Mouse (Mus musculus): ENCODE data around the gene Olfr352. TPM values are rescaled to one million over a fixed set of nuclear protein-coding genes. Genes with fewer than 3 reads are reported as not detected.

The Olfr352 gene
- polyA plus RNA-seq (2015; fragmentation: Nextera tagmentation; extraction: Ambion mirVana), result not detected in 2 replicates

- 86% methylated on average over 1 of the region's 1 CpGs for WGBS
- Histone ChIP-seq H3K27ac (no peak within 1 kb of the TSS), H3K36me3 (replicated peaks) (no peaks in the 10 kb centered on the region), H3K4me2 (no peak within 1 kb of the TSS), H3K27me3 (replicated peaks) (no peaks in the 10 kb centered on the region), H3K9me3 (peaks cover 11% of the 10 kb centered on the region), H3K9ac (no peak within 1 kb of the TSS), H3K4me1 (no peaks in the 10 kb centered on the region), H3K4me3 (no peak within 1 kb of the TSS)
- no peak for ATAC-seq (replicated peaks)
Observed at GRCm38 (mm10) chr2:36868160-36868559, at the start of gene Olfr352. Olfr352 (plus strand) TSS chr2:36868460.

GRCm38 (mm10) chr2:36846010-36846409, 22.2 kb upstream of the Olfr352 start, which contains the start of gene Olfr350:
Olfr350 (plus strand) TSS chr2:36846310.
- no peak within 1 kb of the TSS for H3K4me2 ChIP-seq
- no peaks in the 10 kb centered on the region for H3K27me3 ChIP-seq (replicated peaks)
- no peak within 1 kb of the TSS for H3K27ac ChIP-seq
- no peaks in the 10 kb centered on the region for H3K36me3 ChIP-seq (replicated peaks)
- WGBS, result 95% methylated on average over 1 of the region's 1 CpGs
- H3K4me1 ChIP-seq, result no peaks in the 10 kb centered on the region
- H3K4me3 ChIP-seq, result no peak within 1 kb of the TSS
- no peak for ATAC-seq (replicated peaks)
- H3K9me3 ChIP-seq, result peaks cover 7% of the 10 kb centered on the region
- no peak within 1 kb of the TSS for H3K9ac ChIP-seq

- Histone ChIP-seq H3K27me3 (replicated peaks) (no peaks in the 10 kb centered on the region), H3K9ac (no peak within 1 kb of the TSS), H3K4me2 (no peak within 1 kb of the TSS), H3K4me3 (no peak within 1 kb of the TSS), H3K9me3 (peaks cover 11% of the 10 kb centered on the region), H3K36me3 (replicated peaks) (no peaks in the 10 kb centered on the region), H3K4me1 (no peaks in the 10 kb centered on the region), H3K27ac (no peak within 1 kb of the TSS)
- 85% methylated on average over 1 of the region's 1 CpGs for WGBS
- ATAC-seq (replicated peaks), result no peak
Observed at GRCm38 (mm10) chr2:36862560-36862959, 5.7 kb upstream of the Olfr352 start, which contains the start of gene Olfr351. Olfr351 (minus strand) TSS chr2:36862660.

GRCm38 (mm10) chr2:36892836-36893235, 24.6 kb downstream of the Olfr352 start, which contains the start of gene Olfr353:
Olfr353 (minus strand) TSS chr2:36892936.
- Histone ChIP-seq H3K36me3 (replicated peaks) (no peaks in the 10 kb centered on the region), H3K9ac (no peak within 1 kb of the TSS), H3K27me3 (replicated peaks) (no peaks in the 10 kb centered on the region), H3K27ac (no peak within 1 kb of the TSS), H3K4me3 (no peak within 1 kb of the TSS), H3K4me1 (no peaks in the 10 kb centered on the region), H3K4me2 (no peak within 1 kb of the TSS), H3K9me3 (peaks cover 11% of the 10 kb centered on the region)
- no peak for ATAC-seq (replicated peaks)

- no peak overlapping the region for H3K4me3 ChIP-seq
- H3K4me2 ChIP-seq, result no peak overlapping the region
- peaks cover 14% of the 10 kb centered on the region for H3K9me3 ChIP-seq
- no peaks in the 10 kb centered on the region for H3K36me3 ChIP-seq (replicated peaks)
- H3K27me3 ChIP-seq (replicated peaks), result no peaks in the 10 kb centered on the region
- H3K27ac ChIP-seq, result no peak overlapping the region
- H3K4me1 ChIP-seq, result no peaks in the 10 kb centered on the region
- H3K9ac ChIP-seq, result no peak overlapping the region
- ATAC-seq (replicated peaks), result no peak
Observed at GRCm38 (mm10) chr2:36897114-36897513, 28.9 kb downstream of the Olfr352 start.

- no peak for ATAC-seq (replicated peaks)
- H3K27ac ChIP-seq, result no peak within 1 kb of the TSS
- H3K4me3 ChIP-seq, result no peak within 1 kb of the TSS
- no peak within 1 kb of the TSS for H3K4me2 ChIP-seq
- H3K9ac ChIP-seq, result no peak within 1 kb of the TSS
- H3K9me3 ChIP-seq, result no peaks in the 10 kb centered on the region
- H3K36me3 ChIP-seq (replicated peaks), result no peaks in the 10 kb centered on the region
- no peaks in the 10 kb centered on the region for H3K27me3 ChIP-seq (replicated peaks)
- H3K4me1 ChIP-seq, result no peaks in the 10 kb centered on the region
Observed at GRCm38 (mm10) chr2:36905380-36905779, 37.1 kb downstream of the Olfr352 start, which contains the start of gene Olfr354. Olfr354 (plus strand) TSS chr2:36905680.

Other genes with a start within 250 kb of the Olfr352 start
- not detected in 2 replicates for gene Olfr345, start 228.4 kb upstream of the Olfr352 start, polyA plus RNA-seq (2015; fragmentation: Nextera tagmentation; extraction: Ambion mirVana)
- gene Olfr346, start 182.7 kb upstream of the Olfr352 start, polyA plus RNA-seq (2015; fragmentation: Nextera tagmentation; extraction: Ambion mirVana), result not detected in 2 replicates
- not detected in 2 replicates for gene Olfr347, start 136.6 kb upstream of the Olfr352 start, polyA plus RNA-seq (2015; fragmentation: Nextera tagmentation; extraction: Ambion mirVana)
- not detected in 2 replicates for gene Olfr348, start 84.2 kb upstream of the Olfr352 start, polyA plus RNA-seq (2015; fragmentation: Nextera tagmentation; extraction: Ambion mirVana)
- not detected in 2 replicates for gene Olfr50, start 77.9 kb upstream of the Olfr352 start, polyA plus RNA-seq (2015; fragmentation: Nextera tagmentation; extraction: Ambion mirVana)
- not detected in 2 replicates for gene Olfr3, start 51.4 kb upstream of the Olfr352 start, polyA plus RNA-seq (2015; fragmentation: Nextera tagmentation; extraction: Ambion mirVana)
- gene Olfr350, start 22.1 kb upstream of the Olfr352 start, polyA plus RNA-seq (2015; fragmentation: Nextera tagmentation; extraction: Ambion mirVana), result not detected in 2 replicates
- not detected in 2 replicates for gene Olfr351, start 5.8 kb upstream of the Olfr352 start, polyA plus RNA-seq (2015; fragmentation: Nextera tagmentation; extraction: Ambion mirVana)
- not detected in 2 replicates for gene Olfr353, start 24.5 kb downstream of the Olfr352 start, polyA plus RNA-seq (2015; fragmentation: Nextera tagmentation; extraction: Ambion mirVana)
- gene Olfr354, start 37.2 kb downstream of the Olfr352 start, polyA plus RNA-seq (2015; fragmentation: Nextera tagmentation; extraction: Ambion mirVana), result not detected in 2 replicates
- gene Olfr355, start 60.4 kb downstream of the Olfr352 start, polyA plus RNA-seq (2015; fragmentation: Nextera tagmentation; extraction: Ambion mirVana), result not detected in 2 replicates
- gene Olfr356, start 68.7 kb downstream of the Olfr352 start, polyA plus RNA-seq (2015; fragmentation: Nextera tagmentation; extraction: Ambion mirVana), result not detected in 2 replicates
- gene Olfr357, start 125.4 kb downstream of the Olfr352 start, polyA plus RNA-seq (2015; fragmentation: Nextera tagmentation; extraction: Ambion mirVana), result not detected in 2 replicates
- not detected in 2 replicates for gene Olfr358, start 140.9 kb downstream of the Olfr352 start, polyA plus RNA-seq (2015; fragmentation: Nextera tagmentation; extraction: Ambion mirVana)
- gene Olfr360, start 197.3 kb downstream of the Olfr352 start, polyA plus RNA-seq (2015; fragmentation: Nextera tagmentation; extraction: Ambion mirVana), result not detected in 2 replicates
- not detected in 2 replicates for gene Olfr361, start 220.8 kb downstream of the Olfr352 start, polyA plus RNA-seq (2015; fragmentation: Nextera tagmentation; extraction: Ambion mirVana)
- gene Olfr362, start 249.4 kb downstream of the Olfr352 start, polyA plus RNA-seq (2015; fragmentation: Nextera tagmentation; extraction: Ambion mirVana), result not detected in 2 replicates

All from midbrain, embryonic 15.5 days (tissue).